Mouse (Mus musculus): Measurements from ENCODE around the gene Itgb6.

DNA sequence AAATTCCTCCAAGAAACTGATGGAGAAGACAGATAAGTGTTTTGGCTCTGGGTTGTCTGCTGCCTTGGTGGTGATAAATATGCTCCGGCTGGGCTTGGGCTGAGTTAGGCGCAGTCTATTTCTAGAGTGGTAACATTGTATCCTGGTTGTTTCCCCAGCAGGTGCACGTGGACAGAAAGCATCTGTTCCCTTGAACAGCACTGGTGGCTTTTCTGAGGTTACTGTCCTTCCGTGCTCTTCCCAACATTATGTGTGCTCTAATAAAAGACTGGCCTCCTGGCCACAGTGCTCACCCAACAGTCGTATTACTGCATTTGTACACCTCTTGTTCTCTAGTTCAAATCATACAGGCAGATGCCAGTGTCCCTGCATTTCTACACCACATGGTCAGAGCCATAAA lies 9.6 kb downstream of the Itgb6 start:
- TF ChIP-seq CTCF (IDR thresholded peaks at IDR 0.05; ENCODE audit: extremely low read depth, insufficient read length, insufficient replicate concordance, low read depth, low read length) = no peak
- no peak for TF ChIP-seq POLR2A (IDR thresholded peaks at IDR 0.05; ENCODE audit: low read depth, low read length)

Data from small intestine, adult 2 months (tissue).